Comparison of ENCODE assay signal across 9 mouse cellular contexts in genomic region chr6:56794834-56795233, GRCm38 (mm10). TPM values are rescaled to one million over a fixed set of nuclear protein-coding genes. Genes with fewer than 3 reads are reported as not detected.
DNase-seq lines count a peak whose midpoint lies in the region; ATAC-seq and TF ChIP-seq lines count a peak whose summit lies in the region.
"Had no signal": no experiment of that assay in that cellular context is flagged by ENCODE, and none has a peak within 500 bp of the region (broad histone marks: within the 10 kb centered on the region; RNA-seq: fewer than 3 reads in every experiment).

No protein-coding gene starts in this region.

- H3K27ac ChIP-seq in heart, embryonic 15.5 days, result no peak overlapping the region
- no peak overlapping the region for H3K27ac ChIP-seq in forebrain, embryonic 13.5 days
- H3K27ac ChIP-seq in liver, embryonic 13.5 days, result no peak overlapping the region

- no peak for TF ChIP-seq CTCF in E14TG2a.4 (conservative IDR thresholded peaks at IDR 0.05; ENCODE audit: low read length)

- H3K36me3 ChIP-seq in heart, embryonic 15.5 days, result no peaks in the 10 kb centered on the region
- H3K36me3 ChIP-seq in E14TG2a.4 (ENCODE audit: insufficient read depth, low read length), result peaks cover 7% of the 10 kb centered on the region; the same call in 1 of the 2 replicates
- H3K36me3 ChIP-seq in forebrain, embryonic 13.5 days (ENCODE audit: poor library complexity, severe bottlenecking), result peaks cover 9% of the 10 kb centered on the region; the same call in 1 of the 2 replicates
- H3K36me3 ChIP-seq in liver, embryonic 13.5 days, result peaks cover 13% of the 10 kb centered on the region

- WGBS in heart, embryonic 15.5 days, result 76% methylated on average over 5 of the region's 5 CpGs
- WGBS in forebrain, embryonic 13.5 days, result 83% methylated on average over 5 of the region's 5 CpGs
- 84% methylated on average over 5 of the region's 5 CpGs for WGBS in liver, embryonic 13.5 days (ENCODE audit: insufficient replicate concordance)

- peak overlapping the region; percentile 76 for H3K4me3 ChIP-seq in heart, embryonic 15.5 days
- H3K4me3 ChIP-seq in E14TG2a.4 (replicated peaks; ENCODE audit: low read length), result peak overlapping the region; percentile 88; the same call in 1 of the 2 replicates
- peak overlapping the region; percentile 81 for H3K4me3 ChIP-seq in forebrain, embryonic 13.5 days
- H3K4me3 ChIP-seq in liver, embryonic 13.5 days (replicated peaks), result peak overlapping the region; percentile 89

- no peak overlapping the region for H3K9ac ChIP-seq in heart, embryonic 15.5 days
- 0 out of 2 replicates have a peak overlapping the region, but pooled peaks have one; percentile 94 for H3K9ac ChIP-seq in forebrain, embryonic 13.5 days
- peak overlapping the region; percentile 95; the same call in 1 of the 2 replicates for H3K9ac ChIP-seq in liver, embryonic 13.5 days

- H3K4me2 ChIP-seq in heart, embryonic 15.5 days, result peak overlapping the region; percentile 83
- peak overlapping the region; percentile 78 for H3K4me2 ChIP-seq in forebrain, embryonic 13.5 days
- peak overlapping the region; percentile 87 for H3K4me2 ChIP-seq in liver, embryonic 13.5 days

- H3K4me1 ChIP-seq in heart, embryonic 15.5 days (replicated peaks), result peaks cover 25% of the 10 kb centered on the region
- H3K4me1 ChIP-seq in E14TG2a.4 (replicated peaks; ENCODE audit: low read depth, low read length), result peaks cover 61% of the 10 kb centered on the region
- H3K4me1 ChIP-seq in forebrain, embryonic 13.5 days, result peaks cover 33% of the 10 kb centered on the region
- peaks cover 62% of the 10 kb centered on the region for H3K4me1 ChIP-seq in liver, embryonic 13.5 days (replicated peaks)

- DNase-seq in heart, postnatal 10 days, result no peak
- no peak for DNase-seq in liver, embryonic 13.5 days
- DNase-seq in cerebellum, adult 9-10 months, result no peak
- DNase-seq in spleen, postnatal 10 days (ENCODE audit: low spot score in 2 of 2), result no peak
- DNase-seq in left cerebral cortex, adult 9 months (ENCODE audit: low spot score in 2 of 2), result no peak
- DNase-seq: adrenal gland, postnatal 14 days had no signal

- H3K27me3 ChIP-seq in heart, embryonic 15.5 days, result no peaks in the 10 kb centered on the region
- H3K27me3 ChIP-seq in E14TG2a.4 (ENCODE audit: insufficient read depth, low read length), result no peaks in the 10 kb centered on the region
- no peaks in the 10 kb centered on the region for H3K27me3 ChIP-seq in forebrain, embryonic 13.5 days
- H3K27me3 ChIP-seq in liver, embryonic 13.5 days, result no peaks in the 10 kb centered on the region

- no peaks in the 10 kb centered on the region for H3K9me3 ChIP-seq in heart, embryonic 15.5 days (replicated peaks)
- H3K9me3 ChIP-seq in E14TG2a.4 (ENCODE audit: low read length), result no peaks in the 10 kb centered on the region
- no peaks in the 10 kb centered on the region for H3K9me3 ChIP-seq in forebrain, embryonic 13.5 days (replicated peaks)
- no peaks in the 10 kb centered on the region for H3K9me3 ChIP-seq in liver, embryonic 13.5 days (replicated peaks)

- no peak for ATAC-seq in heart, embryonic 15.5 days (replicated peaks; ENCODE audit: insufficient number of reproducible peaks, insufficient read depth, low FRiP score, low read depth)
- no peak for ATAC-seq in forebrain, embryonic 13.5 days
- no peak for ATAC-seq in liver, embryonic 13.5 days (ENCODE audit: low read depth)

- intact Hi-C loops in heart, postnatal 10 days (cut with DNase I), result loop anchor here (5.0 kb wide), 3 partner anchors 37 to 127 kb away; partner anchors contain the start of genes Fkbp9, Nt5c3 and Vmn1r4

RNA-seq across cellular contexts. Expression of gene Kbtbd2, which starts 2.8 kb away (rescaled TPM):
- polyA plus RNA-seq in heart, embryonic 15.5 days (2015; fragmentation: Nextera tagmentation; extraction: Ambion mirVana), result 22.8 and 31.2 TPM in 2 replicates
- 10 to 100 TPM; 38.3 to 43.1 TPM for total RNA-seq in heart, postnatal 10 days (2021)
- 36.0 and 36.8 TPM in 2 replicates for polyA plus RNA-seq in forebrain, embryonic 13.5 days (2015; fragmentation: Nextera tagmentation; extraction: Ambion mirVana)
- 13.6 TPM in 2 replicates for polyA plus RNA-seq in liver, embryonic 13.5 days (2015; fragmentation: Nextera tagmentation; extraction: Ambion mirVana)

RNA-seq across cellular contexts. Expression of gene Fkbp9, which starts 37.0 kb away (rescaled TPM):
- polyA plus RNA-seq in heart, embryonic 15.5 days (2015; fragmentation: Nextera tagmentation; extraction: Ambion mirVana), result 129 and 161 TPM in 2 replicates
- 100 to 1,000 TPM; 132 to 136 TPM for total RNA-seq in heart, postnatal 10 days (2021)
- 24.4 and 27.7 TPM in 2 replicates for polyA plus RNA-seq in forebrain, embryonic 13.5 days (2015; fragmentation: Nextera tagmentation; extraction: Ambion mirVana)
- polyA plus RNA-seq in liver, embryonic 13.5 days (2015; fragmentation: Nextera tagmentation; extraction: Ambion mirVana), result 26.2 and 28.5 TPM in 2 replicates
